Mouse (Mus musculus) liver, embryonic 14.5 days (tissue): ENCODE data around the gene Dnaja4.

ENCODE experiments used
- CTCF ChIP-seq: IDR thresholded peaks from 2 replicates; pipeline ENCODE4 v1.5.1; 2016; ENCODE audit warnings: antibody characterized with exemption, low read depth, control low read depth
- EP300 ChIP-seq: IDR thresholded peaks from 2 replicates; pipeline ENCODE4 v1.6.1; 2016; ENCODE audit warnings: antibody characterized with exemption, low read depth

- TF ChIP-seq CTCF (peak; percentile 89), EP300 (no peak)
These were observed 22.1 kb upstream of the Dnaja4 start for GRCm38 (mm10) chr9:54676531-54676986.
